Mouse (Mus musculus) bone marrow, adult 2 months (tissue): Measurements from ENCODE around the gene Nr1h2.

Experiments
- CTCF ChIP-seq: fragments of 200-500 bp; IDR thresholded peaks from 2 replicates; pipeline ENCODE4 v1.5.1; 2011; ENCODE audit warnings: low read length, control low read depth; ENCODE audit not compliant: control insufficient read depth, insufficient read depth
- POLR2A ChIP-seq: fragments of 200-500 bp; IDR thresholded peaks from 2 replicates; pipeline ENCODE4 v1.6.1; 2011; ENCODE audit warnings: low read depth, mild to moderate bottlenecking, control low read depth, low read length, borderline replicate concordance; ENCODE audit not compliant: control insufficient read depth

- no peak for TF ChIP-seq CTCF
- no peak for TF ChIP-seq POLR2A
Observed at GRCm38 (mm10) chr7:44532918-44533745, 20.6 kb downstream of the Nr1h2 start.
